Mouse (Mus musculus): ENCODE measurements around the gene Pgm1.

Pgm1 gene

GRCm38 (mm10) chr4:99957186-99957585, 28.0 kb downstream of the Pgm1 start:
- DNase-seq (ENCODE audit: low spot score in 2 of 2): no peak

GRCm38 (mm10) chr4:99958084-99958815, 29.0 kb downstream of the Pgm1 start:
- DNase-seq (ENCODE audit: low spot score in 2 of 2): no peak

GRCm38 (mm10) chr4:99959308-99959707, 30.1 kb downstream of the Pgm1 start:
- DNase-seq (ENCODE audit: low spot score in 2 of 2): no peak

- DNase-seq (ENCODE audit: low spot score in 2 of 2): no peak
These were observed 37.3 kb downstream of the Pgm1 start for GRCm38 (mm10) chr4:99966555-99966954.

- peak in 1 of 2 experiments; percentile 10 for DNase-seq (ENCODE audit: low spot score in 2 of 2)
These were observed 40.1 kb downstream of the Pgm1 start for GRCm38 (mm10) chr4:99969328-99969727.

- peak in 1 of 2 experiments; percentile 13 for DNase-seq (ENCODE audit: low spot score in 2 of 2)
These were observed 40.9 kb downstream of the Pgm1 start for GRCm38 (mm10) chr4:99970097-99970496.

GRCm38 (mm10) chr4:99972886-99973285, 43.7 kb downstream of the Pgm1 start:
- DNase-seq (ENCODE audit: low spot score in 2 of 2): no peak

- DNase-seq (ENCODE audit: low spot score in 2 of 2): peak in 1 of 2 experiments; percentile 8
These were observed 44.7 kb downstream of the Pgm1 start for GRCm38 (mm10) chr4:99973931-99974330.

- no peak for DNase-seq (ENCODE audit: low spot score in 2 of 2)
These were observed 45.2 kb downstream of the Pgm1 start for GRCm38 (mm10) chr4:99974375-99974774.

GRCm38 (mm10) chr4:99979326-99979725, 50.1 kb downstream of the Pgm1 start:
- no peak for DNase-seq (ENCODE audit: low spot score in 2 of 2)

GRCm38 (mm10) chr4:99981216-99981615, 52.0 kb downstream of the Pgm1 start:
- no peak for DNase-seq (ENCODE audit: low spot score in 2 of 2)

- no peak for DNase-seq (ENCODE audit: low spot score in 2 of 2)
These were observed 54.6 kb downstream of the Pgm1 start for GRCm38 (mm10) chr4:99983652-99984368.

- no peak for DNase-seq (ENCODE audit: low spot score in 2 of 2)
These were observed 55.1 kb downstream of the Pgm1 start for GRCm38 (mm10) chr4:99984369-99984752.

- no peak for DNase-seq (ENCODE audit: low spot score in 2 of 2)
These were observed 55.9 kb downstream of the Pgm1 start for GRCm38 (mm10) chr4:99985086-99985485.

- DNase-seq (ENCODE audit: low spot score in 2 of 2): no peak
These were observed 56.4 kb downstream of the Pgm1 start for GRCm38 (mm10) chr4:99985631-99986030.

GRCm38 (mm10) chr4:99986609-99987008, 57.4 kb downstream of the Pgm1 start:
- no peak for DNase-seq (ENCODE audit: low spot score in 2 of 2)

GRCm38 (mm10) chr4:99988771-99989170, 59.6 kb downstream of the Pgm1 start:
- no peak for DNase-seq (ENCODE audit: low spot score in 2 of 2)

GRCm38 (mm10) chr4:100000971-100001370, 71.8 kb downstream of the Pgm1 start:
- no peak for DNase-seq (ENCODE audit: low spot score in 2 of 2)

GRCm38 (mm10) chr4:100001806-100002205, 72.6 kb downstream of the Pgm1 start:
- DNase-seq (ENCODE audit: low spot score in 2 of 2): no peak

GRCm38 (mm10) chr4:100007721-100008120, 78.5 kb downstream of the Pgm1 start:
- DNase-seq (ENCODE audit: low spot score in 2 of 2): no peak

GRCm38 (mm10) chr4:100008371-100009090, 79.3 kb downstream of the Pgm1 start:
- peak; percentile 18 to 64 for DNase-seq (ENCODE audit: low spot score in 2 of 2)

- DNase-seq (ENCODE audit: low spot score in 2 of 2): no peak
These were observed 80.0 kb downstream of the Pgm1 start for GRCm38 (mm10) chr4:100009211-100009678.

Data from left cerebral cortex, adult 9 months (tissue).